Mouse (Mus musculus) mouse embryonic stem cell (cell line): ENCODE measurements around the gene Krtap1-5.
"Not testable (repeated sequence)": the region's sequence is repeated elsewhere in the genome, so short reads cannot be mapped to it uniquely, and the experiment has no call there.

ENCODE experiments used
- in situ Hi-C, 2 experiments: fragments of 300-500 bp; cut with MboI; formaldehyde crosslinking; loops; 1 replicate in 1 of 2; 3 replicates in 1 of 2; pipeline ENCODE4 v1.14.3; 2019 to 2020; ENCODE audit warnings: low sequenced_read_pairs in 2 of 2, low pct_unique_long_range_greater_than_20kb in 1 of 2, mixed read lengths in 1 of 2; ENCODE audit not compliant: unreplicated experiment in 1 of 2

The Krtap1-5 gene

DNA sequence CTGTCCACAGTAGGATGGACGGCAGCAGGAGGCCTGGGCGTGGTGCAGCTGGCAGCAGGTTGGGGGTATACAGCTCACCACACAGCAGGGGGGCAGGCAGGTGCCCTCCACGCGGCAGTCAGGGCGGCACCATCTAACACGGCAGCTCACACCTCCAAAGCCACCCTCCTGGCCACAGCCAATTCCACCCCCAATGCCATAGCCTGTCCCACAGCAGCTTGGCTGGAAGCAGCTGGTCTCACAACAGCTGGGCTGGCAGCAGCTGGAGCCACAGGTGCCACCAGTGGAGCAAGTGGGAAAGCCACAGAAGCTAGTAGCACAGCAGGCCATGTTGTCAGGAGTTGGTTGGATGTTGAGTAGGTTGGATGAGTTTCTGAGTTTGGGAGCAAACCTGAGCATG is at the start of gene Krtap1-5:
Gene Krtap1-5, minus strand, starts transcription at position 381 of the 400 bp plus-strand sequence.
- in situ Hi-C loops: no loop called here

DNA sequence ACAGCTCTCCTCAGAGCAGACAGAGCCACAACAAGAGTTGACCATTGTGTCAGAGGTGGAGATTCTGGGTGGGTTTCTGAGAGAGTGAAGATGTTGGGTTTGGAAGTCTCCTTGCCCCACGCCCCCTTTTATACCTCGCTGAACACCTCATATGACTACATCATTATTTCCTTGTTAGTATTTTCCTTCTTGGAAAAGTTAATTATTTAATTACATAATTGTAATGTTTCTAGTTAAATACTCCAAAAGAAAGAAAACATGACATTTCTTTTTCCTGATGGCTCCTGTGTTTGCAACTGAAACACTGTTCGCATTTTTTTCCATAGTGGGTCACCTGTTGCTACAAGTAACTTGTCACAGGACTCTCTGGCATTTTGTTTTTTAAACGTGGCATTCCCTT is 47.3 kb upstream of the Krtap1-5 start, which contains the start of gene Krtap4-1:
Gene Krtap4-1, minus strand, starts transcription at position 101 of the 400 bp plus-strand sequence.
- in situ Hi-C loops: no loop called here

DNA sequence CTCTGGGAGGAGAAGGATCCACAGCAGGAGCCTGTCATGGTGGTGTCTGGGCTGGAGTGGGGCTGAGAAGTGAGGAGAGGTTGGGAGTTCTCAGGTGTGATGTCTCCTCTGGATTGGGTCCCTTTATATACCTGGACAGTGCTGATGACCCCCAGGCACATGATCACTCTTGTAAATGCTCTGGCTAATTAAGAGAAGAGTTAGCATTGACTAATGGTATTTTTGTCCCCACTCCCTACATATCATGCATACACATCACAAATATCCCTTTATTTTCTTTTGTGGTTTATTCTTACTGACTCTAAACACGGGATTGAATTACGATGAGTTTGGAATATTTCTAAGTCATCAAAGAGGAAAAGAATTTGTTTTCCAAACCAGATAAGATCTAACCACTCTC is 39.5 kb upstream of the Krtap1-5 start, which contains the start of gene Gm11562:
Gene Gm11562, minus strand, starts transcription at position 101 of the 400 bp plus-strand sequence.
- in situ Hi-C loops: no loop called here

GRCm38 (mm10) chr11:99614796-99615363 is 34.1 kb upstream of the Krtap1-5 start, which contains the start of gene Krtap2-4:
Gene Krtap2-4, minus strand, starts transcription at chr11:99614846.
- in situ Hi-C loops: no loop called here

DNA sequence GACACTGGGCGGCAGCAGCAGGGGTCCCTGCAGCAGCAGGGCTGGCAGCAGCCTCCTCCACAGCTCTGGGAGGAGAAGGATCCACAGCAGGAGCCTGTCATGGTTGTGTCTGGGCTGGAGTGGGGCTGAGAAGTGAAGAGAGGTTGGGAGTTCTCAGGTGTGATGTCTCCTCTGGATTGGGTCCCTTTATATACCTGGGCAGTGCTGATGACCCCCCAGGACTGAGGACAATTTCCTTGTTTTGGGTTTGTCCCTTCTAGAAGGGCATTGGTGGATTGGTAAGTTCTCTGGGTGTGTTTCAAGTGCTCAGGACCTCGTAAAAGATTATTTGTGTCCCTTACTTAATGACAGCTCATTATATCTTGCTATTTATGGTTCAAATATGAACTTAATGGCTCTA is 29.3 kb upstream of the Krtap1-5 start, which contains the start of gene Gm11937:
Gene Gm11937, minus strand, starts transcription at position 101 of the 400 bp plus-strand sequence.
- in situ Hi-C loops: not testable (repeated sequence)

DNA sequence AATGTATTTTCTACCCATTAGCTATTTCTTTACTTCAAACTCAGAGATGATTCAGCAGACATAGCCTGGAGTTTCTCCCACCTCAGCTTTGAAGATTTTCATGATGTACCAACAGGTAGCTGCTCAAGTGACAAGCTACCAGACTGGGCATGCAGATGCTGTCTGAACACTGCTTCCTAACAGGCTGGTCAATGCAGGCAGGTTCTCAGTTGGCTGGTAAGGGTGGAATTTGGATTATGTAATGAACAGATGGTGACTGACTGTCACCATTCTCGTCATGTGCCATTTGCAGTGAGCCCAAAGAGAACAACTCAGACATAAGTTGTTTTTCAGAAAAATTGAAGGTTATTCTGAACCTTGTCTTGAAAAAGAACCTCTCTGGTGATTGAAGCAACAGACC is 28.3 kb upstream of the Krtap1-5 start:
- in situ Hi-C loops: no loop called here

- in situ Hi-C loops: not testable (repeated sequence)
Observed at GRCm38 (mm10) chr11:99603208-99603607, 22.4 kb upstream of the Krtap1-5 start, which contains the start of gene Gm11938. Gene Gm11938, minus strand, starts transcription at chr11:99603308.

DNA sequence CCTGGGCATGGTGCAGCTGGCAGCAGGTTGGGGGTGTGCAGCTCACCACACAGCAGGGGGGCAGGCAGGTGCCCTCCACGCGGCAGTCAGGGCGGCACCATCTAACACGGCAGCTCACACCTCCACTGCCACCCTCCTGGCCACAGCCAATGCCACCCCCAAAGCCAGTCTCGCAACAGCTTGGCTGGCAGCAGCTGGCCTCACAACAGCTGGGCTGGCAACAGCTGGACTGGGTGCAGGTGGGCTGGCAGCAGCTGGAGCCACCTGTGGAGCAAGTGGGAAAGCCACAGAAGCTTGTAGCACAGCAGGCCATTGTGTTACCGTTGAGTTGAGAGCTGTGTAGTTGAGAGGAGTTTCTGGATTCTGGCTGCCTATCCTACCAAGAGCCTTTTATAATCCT is 16.9 kb upstream of the Krtap1-5 start, which contains the start of gene Krtap9-3:
Gene Krtap9-3, minus strand, starts transcription at position 364 of the 400 bp plus-strand sequence.
- in situ Hi-C loops: not testable (repeated sequence)

- in situ Hi-C loops: no loop called here
Observed at GRCm38 (mm10) chr11:99590981-99591380, 10.2 kb upstream of the Krtap1-5 start, which contains the start of gene Krtap1-3. Gene Krtap1-3, minus strand, starts transcription at chr11:99591339.

- in situ Hi-C loops: no loop called here
Observed at GRCm38 (mm10) chr11:99585096-99585495, 4.3 kb upstream of the Krtap1-5 start.

DNA sequence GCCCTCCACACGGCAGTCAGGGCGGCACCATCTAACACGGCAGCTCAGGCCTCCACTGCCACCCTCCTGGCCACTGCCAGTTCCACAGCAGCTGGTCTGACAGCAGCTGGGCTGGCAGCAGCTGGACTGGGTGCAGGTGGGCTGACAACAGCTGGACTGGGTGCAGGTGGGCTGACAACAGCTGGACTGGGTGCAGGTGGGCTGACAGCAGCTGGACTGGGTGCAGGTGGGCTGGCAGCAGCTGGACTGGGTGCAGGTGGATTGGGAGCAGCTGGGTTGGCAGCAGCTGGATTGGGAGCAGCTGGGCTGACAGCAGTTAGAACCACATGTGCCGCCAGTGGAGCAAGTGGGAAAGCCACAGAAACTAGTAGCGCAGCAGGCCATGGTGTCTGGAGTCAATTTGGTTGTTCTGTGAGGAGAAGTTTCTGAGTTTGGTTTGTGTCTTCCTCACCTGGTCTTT is 2.5 kb upstream of the Krtap1-5 start, which contains the start of gene Krtap1-4:
Gene Krtap1-4, minus strand, starts transcription at position 410 of the 460 bp plus-strand sequence.
- in situ Hi-C loops: no loop called here

DNA sequence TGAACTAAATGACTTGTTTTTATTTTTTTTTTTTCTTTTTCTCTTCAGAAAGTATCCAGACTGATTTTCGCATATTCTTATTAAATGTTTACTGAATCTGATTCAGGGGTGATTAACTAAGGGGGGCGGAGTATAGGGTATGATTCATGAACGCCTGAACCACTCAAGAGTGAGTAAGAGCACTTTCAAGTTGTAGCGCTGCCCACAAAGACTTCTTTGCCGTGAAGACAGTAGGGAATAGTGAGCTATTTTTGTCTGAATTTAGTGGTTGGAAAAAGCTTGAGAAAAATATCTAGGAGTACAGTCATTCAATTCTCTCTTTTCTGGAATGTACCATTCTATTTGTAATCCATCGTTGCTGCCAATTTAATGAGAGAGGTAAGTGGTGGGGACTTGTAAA is 748 bp upstream of the Krtap1-5 start:
- in situ Hi-C loops: no loop called here

- in situ Hi-C loops: no loop called here
Observed at GRCm38 (mm10) chr11:99581051-99581450, 235 bp upstream of the Krtap1-5 start.

DNA sequence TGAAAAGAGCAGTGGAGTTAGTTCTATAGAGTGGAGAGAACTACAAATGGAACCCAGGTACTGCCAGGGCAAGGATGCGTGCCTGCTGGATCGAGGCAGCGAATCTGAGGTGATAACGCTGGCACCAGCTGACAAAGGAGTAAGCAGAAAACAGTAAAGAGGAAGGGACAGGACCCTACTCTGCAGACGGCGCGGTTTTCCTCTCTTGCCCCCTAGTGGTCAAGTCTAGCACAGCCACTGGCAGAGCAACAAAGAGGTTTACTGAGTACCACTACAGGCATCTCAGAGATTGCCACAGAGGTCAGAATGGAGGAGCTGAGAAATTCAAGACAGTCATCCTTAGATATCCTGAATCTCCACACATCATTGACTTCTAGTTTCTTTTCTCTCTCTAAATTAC is 6.7 kb downstream of the Krtap1-5 start:
- in situ Hi-C loops: no loop called here

- in situ Hi-C loops: no loop called here
Observed at GRCm38 (mm10) chr11:99573164-99573563, 7.7 kb downstream of the Krtap1-5 start.

DNA sequence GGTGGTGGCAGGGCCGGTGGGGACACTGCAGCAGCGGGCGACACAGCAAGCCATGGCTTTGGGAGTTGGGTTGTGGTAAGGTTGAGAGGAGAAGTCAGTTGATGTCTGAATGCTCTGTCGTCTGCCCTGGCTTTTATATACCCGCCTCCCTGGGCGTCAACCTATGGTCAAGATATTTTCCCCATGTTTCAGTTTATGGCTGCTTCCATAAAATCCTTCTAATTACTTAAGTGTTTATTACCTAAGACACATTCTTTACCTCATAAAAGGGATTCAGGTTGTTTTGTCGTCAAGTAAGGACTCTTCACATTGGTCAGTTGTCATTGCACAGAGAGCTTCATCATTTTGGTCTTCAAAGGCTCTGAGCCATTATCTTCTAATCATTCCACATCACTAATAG is 14.3 kb downstream of the Krtap1-5 start, which contains the start of gene Krtap3-1:
Gene Krtap3-1, minus strand, starts transcription at position 101 of the 400 bp plus-strand sequence.
- in situ Hi-C loops: no loop called here

- in situ Hi-C loops: no loop called here
Observed at GRCm38 (mm10) chr11:99562580-99562979, 18.2 kb downstream of the Krtap1-5 start.

DNA sequence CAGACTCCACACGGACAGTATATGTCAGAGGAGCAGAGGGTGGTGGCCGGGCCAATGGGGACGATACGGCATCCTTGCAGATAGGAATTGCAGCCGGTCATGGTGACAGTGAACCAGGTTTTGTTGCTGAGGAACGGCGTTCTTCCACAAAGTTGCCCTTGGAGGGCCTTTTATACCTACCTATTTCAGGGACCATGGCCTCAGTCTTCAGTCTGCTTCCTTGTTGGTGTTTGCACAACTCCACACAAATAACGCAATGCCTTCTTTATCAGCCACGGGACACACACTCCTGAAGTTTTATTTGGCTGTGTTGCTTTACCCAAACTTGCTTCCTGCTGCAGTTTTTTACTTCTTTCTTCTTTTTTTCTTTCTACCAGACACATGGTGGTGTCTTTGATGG is 21.4 kb downstream of the Krtap1-5 start, which contains the start of gene Gm11939:
Gene Gm11939, minus strand, starts transcription at position 101 of the 400 bp plus-strand sequence.
- in situ Hi-C loops: no loop called here

DNA sequence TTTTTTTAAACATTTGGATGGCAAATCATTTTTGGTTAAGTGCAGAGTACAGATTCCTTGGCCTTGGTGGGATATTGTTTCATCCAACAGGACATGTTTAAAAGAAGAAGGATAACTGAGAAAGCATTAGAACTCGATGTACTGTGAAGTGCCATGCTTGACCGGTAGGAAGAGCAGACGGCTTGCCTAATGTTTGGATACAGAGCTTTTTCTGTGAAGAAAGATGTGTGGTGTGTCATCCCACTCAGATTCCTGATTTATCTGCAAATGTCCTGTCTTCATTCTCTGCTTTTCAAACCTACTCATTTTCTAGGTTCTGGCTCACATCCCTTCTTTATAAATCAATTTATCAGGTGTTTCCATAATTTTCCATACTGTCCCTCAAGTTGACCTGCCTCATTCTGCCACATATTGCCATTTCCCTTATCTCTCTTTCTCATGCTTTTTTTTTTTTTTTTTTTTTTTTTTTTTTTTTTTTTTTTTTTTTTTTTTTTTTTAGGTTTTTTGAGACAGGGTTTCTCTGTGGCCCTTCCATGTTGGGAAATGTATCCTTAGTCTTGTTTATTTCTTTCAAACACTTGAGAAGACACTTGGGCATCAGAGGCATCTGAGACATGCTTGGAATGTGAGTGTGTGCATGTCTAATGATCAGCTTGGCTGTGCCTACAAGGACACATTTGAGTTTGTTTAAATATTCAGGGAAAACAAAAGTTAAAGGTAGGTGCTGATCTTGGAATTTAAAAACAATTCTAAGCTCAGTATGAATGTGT is 22.7 kb downstream of the Krtap1-5 start:
- in situ Hi-C loops: no loop called here
